Mouse (Mus musculus): ENCODE results near the gene Metap2. TPM values are rescaled to one million over a fixed set of nuclear protein-coding genes. Genes with fewer than 3 reads are reported as not detected.

The Metap2 gene
- total RNA-seq, 2 experiments from 2014 or later: 217 to 253 TPM

Other genes with a start within 250 kb of the Metap2 start
- under 1 TPM; 0.11 to 0.20 TPM for gene Usp44, start 65.5 kb downstream of the Metap2 start, total RNA-seq (2021)
- 10 to 100 TPM; 29.0 to 34.7 TPM for gene Vezt, start 138.7 kb upstream of the Metap2 start, total RNA-seq (2021)
- 1 to 10 TPM; 5.8 TPM for gene Fgd6, start 138.9 kb upstream of the Metap2 start, total RNA-seq (2021)

All from adrenal gland, postnatal 4 days (tissue).